Comparison of ENCODE assay signal across 14 mouse cellular contexts in the genomic region with DNA sequence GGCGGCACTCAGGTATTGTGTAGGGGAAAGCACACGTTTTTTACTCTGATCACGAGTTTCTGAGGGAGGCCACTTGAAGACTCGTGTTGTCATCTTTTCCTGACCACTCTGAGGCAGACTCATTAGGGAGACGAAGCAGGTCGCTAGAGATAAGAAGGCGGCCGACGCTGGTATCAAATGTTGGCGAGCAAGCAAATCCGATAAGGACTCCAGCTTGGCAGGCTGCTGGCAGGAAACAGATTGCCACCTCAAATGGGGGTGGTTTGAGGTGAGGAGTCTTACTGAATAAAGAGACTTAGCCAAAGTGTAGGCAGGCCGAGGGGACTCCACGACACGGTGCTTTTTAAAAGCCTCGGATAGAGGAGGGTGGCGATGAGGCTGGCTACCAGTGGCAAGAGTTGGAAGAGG.
DNase-seq lines count a peak whose midpoint lies in the region; ATAC-seq and TF ChIP-seq lines count a peak whose summit lies in the region.
"Had no signal": no experiment of that assay in that cellular context is flagged by ENCODE, and none has a peak within 500 bp of the region (broad histone marks: within the 10 kb centered on the region; RNA-seq: fewer than 3 reads in every experiment).

No protein-coding gene starts in this region.

- H3K27me3 ChIP-seq in midbrain, postnatal 0 days (ENCODE audit: insufficient read depth, low read length), result no peaks in the 10 kb centered on the region
- H3K27me3 ChIP-seq in hindbrain, embryonic 14.5 days (ENCODE audit: control insufficient read depth, insufficient read depth, low read length), result no peaks in the 10 kb centered on the region
- H3K27me3 ChIP-seq: liver, embryonic 13.5 days; neural tube, embryonic 13.5 days had no signal

- peak; percentile 22 to 41 for DNase-seq in cerebellum, postnatal 25 days
- no peak for DNase-seq in cerebellum, adult 9-10 months
- peak; percentile 11 for DNase-seq in left cerebral cortex, adult 11 months (ENCODE audit: low spot score)
- DNase-seq in left cerebral cortex, postnatal 4 days, result no peak
- peak; percentile 11 to 75 for DNase-seq in left cerebral cortex, adult 8-10 months (ENCODE audit: low spot score in 2 of 2)
- DNase-seq in right cerebral cortex, postnatal 4 days, result peak; percentile 23
- DNase-seq in midbrain, postnatal 0 days (ENCODE audit: low spot score), result no peak
- DNase-seq in hindbrain, embryonic 14.5 days (ENCODE audit: low spot score), result no peak
- DNase-seq: liver, embryonic 13.5 days; midbrain, embryonic 14.5 days; thymus, adult 2 months had no signal

- no peak overlapping the region for H3K27ac ChIP-seq in midbrain, postnatal 0 days (ENCODE audit: low read depth, low read length)
- H3K27ac ChIP-seq in hindbrain, embryonic 14.5 days, result no peak overlapping the region
- H3K27ac ChIP-seq: liver, embryonic 13.5 days; neural tube, embryonic 13.5 days had no signal

- intact Hi-C loops in left cerebral cortex, postnatal 4 days (cut with DNase I), result loop anchor here (5.0 kb wide), 1 partner anchor 174 kb away; no protein-coding TSS in a partner anchor

- H3K4me3 ChIP-seq in midbrain, postnatal 0 days (ENCODE audit: low read depth, low read length), result no peak overlapping the region
- no peak overlapping the region for H3K4me3 ChIP-seq in hindbrain, embryonic 14.5 days (replicated peaks; ENCODE audit: low read length)
- H3K4me3 ChIP-seq: liver, embryonic 13.5 days; neural tube, embryonic 13.5 days had no signal

- H3K9me3 ChIP-seq in midbrain, postnatal 0 days (ENCODE audit: low read length), result no peaks in the 10 kb centered on the region
- H3K9me3 ChIP-seq in hindbrain, embryonic 14.5 days (ENCODE audit: control insufficient read depth, low read length), result 0 out of 2 replicates have a peak, but pooled peaks cover 3% of the 10 kb centered on the region
- H3K9me3 ChIP-seq: liver, embryonic 13.5 days; neural tube, embryonic 13.5 days had no signal

- H3K4me1 ChIP-seq in midbrain, postnatal 0 days (ENCODE audit: insufficient read depth, low read length), result no peaks in the 10 kb centered on the region
- no peaks in the 10 kb centered on the region for H3K4me1 ChIP-seq in hindbrain, embryonic 14.5 days (replicated peaks; ENCODE audit: control insufficient read depth, insufficient read depth, low read length)
- H3K4me1 ChIP-seq: liver, embryonic 13.5 days; neural tube, embryonic 13.5 days had no signal

- TF ChIP-seq CTCF in midbrain, postnatal 0 days (IDR thresholded peaks at IDR 0.05), result no peak

- no peak overlapping the region for H3K4me2 ChIP-seq in midbrain, postnatal 0 days (ENCODE audit: low read depth, low read length, poor library complexity, severe bottlenecking)
- H3K4me2 ChIP-seq in hindbrain, embryonic 14.5 days (replicated peaks), result no peak overlapping the region
- H3K4me2 ChIP-seq: liver, embryonic 13.5 days; neural tube, embryonic 13.5 days had no signal

- ATAC-seq in midbrain, postnatal 0 days (ENCODE audit: low FRiP score), result no peak
- ATAC-seq in hindbrain, embryonic 14.5 days (ENCODE audit: low FRiP score), result no peak
- ATAC-seq: forebrain, embryonic 16.5 days; intestine, postnatal 0 days had no signal

- no peaks in the 10 kb centered on the region for H3K36me3 ChIP-seq in midbrain, postnatal 0 days (ENCODE audit: insufficient read depth, low read length)
- no peaks in the 10 kb centered on the region for H3K36me3 ChIP-seq in hindbrain, embryonic 14.5 days (replicated peaks; ENCODE audit: control insufficient read depth, insufficient read depth)
- H3K36me3 ChIP-seq: liver, embryonic 13.5 days; neural tube, embryonic 13.5 days had no signal

- no peak overlapping the region for H3K9ac ChIP-seq in midbrain, postnatal 0 days (replicated peaks; ENCODE audit: low read length, poor library complexity, severe bottlenecking)
- H3K9ac ChIP-seq in hindbrain, embryonic 14.5 days, result no peak overlapping the region
- H3K9ac ChIP-seq: liver, embryonic 13.5 days; neural tube, embryonic 13.5 days had no signal

- 85% methylated on average over 16 of the region's 16 CpGs for WGBS in midbrain, postnatal 0 days
- 85% methylated on average over 16 of the region's 16 CpGs for WGBS in hindbrain, embryonic 14.5 days

Comparison
In these comparisons a context has a peak if more than half of its experiments do, and no peak if none do; other contexts are left out.
1. DNase-seq: peak in cerebellum, postnatal 25 days (2 of 2), left cerebral cortex, adult 11 months (single experiment), left cerebral cortex, adult 8-10 months (2 of 2) and right cerebral cortex, postnatal 4 days (single experiment); none in cerebellum, adult 9-10 months (single experiment), left cerebral cortex, postnatal 4 days (single experiment), midbrain, postnatal 0 days (single experiment) and hindbrain, embryonic 14.5 days (single experiment).